Mouse (Mus musculus): ENCODE data around the gene Rragd. TPM values are rescaled to one million over a fixed set of nuclear protein-coding genes. Genes with fewer than 3 reads are reported as not detected.
"Not testable (repeated sequence)": the region's sequence is repeated elsewhere in the genome, so short reads cannot be mapped to it uniquely, and the experiment has no call there.

Rragd gene
- polyA plus RNA-seq, 1 experiment from 2014 or later, result 35.8 TPM

DNA sequence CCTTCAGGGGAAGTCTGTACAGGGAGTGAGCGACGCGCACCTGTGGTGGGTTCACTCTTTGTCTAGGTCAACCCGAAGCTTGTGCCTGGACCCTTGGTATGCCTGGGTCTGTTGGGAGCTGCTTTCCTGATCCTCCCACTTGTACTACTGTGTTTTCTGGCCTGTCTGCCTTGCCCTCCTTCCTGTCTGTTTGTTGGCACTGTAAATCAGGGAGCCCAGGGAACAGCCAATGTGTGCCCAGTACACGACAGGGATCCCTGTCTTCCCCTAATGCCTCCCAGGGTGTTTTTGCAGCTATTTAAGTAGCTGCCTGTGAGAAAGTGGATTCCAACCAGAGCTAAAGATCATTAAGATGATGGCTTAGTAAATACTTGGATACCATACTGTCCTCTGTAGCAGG, 14.7 kb downstream of the Rragd start:
- H3K4me3 ChIP-seq (replicated peaks; ENCODE audit: low read length), result no peak overlapping the region
- no peak for DNase-seq (ENCODE audit: low spot score)
- H3K36me3 ChIP-seq (replicated peaks; ENCODE audit: control insufficient read depth, insufficient read depth), result 0 out of 2 replicates have a peak, but pooled peaks cover 4% of the 10 kb centered on the region
- ATAC-seq (ENCODE audit: low FRiP score), result no peak
- no peaks in the 10 kb centered on the region for H3K4me1 ChIP-seq (replicated peaks; ENCODE audit: control insufficient read depth, insufficient read depth, low read length)
- 88% methylated on average over 5 of the region's 5 CpGs for WGBS
- H3K9ac ChIP-seq, result no peak overlapping the region
- no peaks in the 10 kb centered on the region for H3K9me3 ChIP-seq (ENCODE audit: control insufficient read depth, low read length)
- no peak overlapping the region for H3K27ac ChIP-seq
- no peak overlapping the region for H3K4me2 ChIP-seq (replicated peaks)
- H3K27me3 ChIP-seq (ENCODE audit: control insufficient read depth, insufficient read depth, low read length), result no peaks in the 10 kb centered on the region

- WGBS, result 98% methylated on average over 8 of the region's 8 CpGs
Measured at GRCm38 (mm10) chr4:32998996-32999395, 16.2 kb downstream of the Rragd start.

GRCm38 (mm10) chr4:33002081-33002480, 19.2 kb downstream of the Rragd start:
- DNase-seq (ENCODE audit: low spot score) (no peak), ATAC-seq (ENCODE audit: low FRiP score) (no peak)
- Histone ChIP-seq H3K36me3 (replicated peaks; ENCODE audit: control insufficient read depth, insufficient read depth) (peaks cover 23% of the 10 kb centered on the region), H3K4me1 (replicated peaks; ENCODE audit: control insufficient read depth, insufficient read depth, low read length) (no peaks in the 10 kb centered on the region), H3K27me3 (ENCODE audit: control insufficient read depth, insufficient read depth, low read length) (no peaks in the 10 kb centered on the region), H3K9me3 (ENCODE audit: control insufficient read depth, low read length) (no peaks in the 10 kb centered on the region), H3K9ac (no peak overlapping the region), H3K27ac (no peak overlapping the region), H3K4me3 (replicated peaks; ENCODE audit: low read length) (no peak overlapping the region), H3K4me2 (replicated peaks) (no peak overlapping the region)
- WGBS, result 85% methylated on average over 3 of the region's 3 CpGs

More at GRCm38 (mm10) chr4:32998996-32999395, 16.2 kb downstream of the Rragd start:
- Histone ChIP-seq H3K4me2 (replicated peaks) (no peak overlapping the region), H3K9me3 (ENCODE audit: control insufficient read depth, low read length) (no peaks in the 10 kb centered on the region), H3K36me3 (replicated peaks; ENCODE audit: control insufficient read depth, insufficient read depth) (peaks cover 9% of the 10 kb centered on the region; the same call in 1 of the 2 replicates), H3K4me1 (replicated peaks; ENCODE audit: control insufficient read depth, insufficient read depth, low read length) (no peaks in the 10 kb centered on the region), H3K27me3 (ENCODE audit: control insufficient read depth, insufficient read depth, low read length) (no peaks in the 10 kb centered on the region), H3K27ac (no peak overlapping the region), H3K4me3 (replicated peaks; ENCODE audit: low read length) (no peak overlapping the region), H3K9ac (no peak overlapping the region)
- no peak for ATAC-seq (ENCODE audit: low FRiP score)
- DNase-seq (ENCODE audit: low spot score), result no peak

DNA sequence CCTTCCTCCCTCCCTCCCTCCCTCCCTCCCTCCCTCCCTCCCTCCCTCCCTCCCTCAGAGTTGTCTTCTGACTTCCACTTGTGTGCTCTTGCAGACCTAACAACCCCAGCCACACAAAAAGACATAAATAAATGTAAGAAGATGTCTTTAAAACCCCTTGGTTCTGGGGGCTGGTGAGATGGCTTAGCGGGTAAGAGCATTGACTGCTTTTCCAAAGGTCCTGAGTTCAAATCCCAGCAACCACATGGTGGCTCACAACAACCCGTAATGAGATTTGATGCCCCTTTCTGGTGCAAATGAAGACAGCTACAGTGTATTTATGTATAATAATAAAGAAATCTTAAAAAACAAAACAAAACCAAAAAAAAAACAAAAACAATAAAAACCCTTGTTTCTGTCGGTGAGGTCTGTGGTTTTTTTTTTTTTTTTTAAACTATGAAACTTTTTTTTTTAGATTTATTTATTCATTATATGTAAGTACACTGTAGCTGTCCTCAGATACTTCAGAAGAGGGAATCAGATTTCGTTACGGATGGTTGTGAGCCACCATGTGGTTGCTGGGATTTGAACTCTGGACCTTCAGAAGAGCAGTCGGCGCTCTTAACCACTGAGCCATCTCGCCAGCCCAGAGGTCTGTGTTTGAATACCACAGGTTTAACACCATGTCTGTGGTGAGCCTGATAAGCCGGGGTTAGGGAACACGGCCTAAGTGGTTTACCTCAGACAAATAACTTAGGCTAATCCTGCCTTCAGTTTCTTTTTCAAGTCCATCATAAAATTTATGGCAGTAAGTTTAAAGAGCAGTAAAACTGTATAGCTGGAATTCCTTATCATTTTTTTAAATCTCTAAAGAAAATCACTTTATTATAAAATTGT, 23.0 kb downstream of the Rragd start:
- not testable (repeated sequence) for DNase-seq (ENCODE audit: low spot score); ATAC-seq (ENCODE audit: low FRiP score); H3K9ac ChIP-seq; H3K4me1 ChIP-seq (replicated peaks; ENCODE audit: control insufficient read depth, insufficient read depth, low read length); H3K27ac ChIP-seq; H3K4me2 ChIP-seq (replicated peaks); H3K27me3 ChIP-seq (ENCODE audit: control insufficient read depth, insufficient read depth, low read length); H3K9me3 ChIP-seq (ENCODE audit: control insufficient read depth, low read length); H3K4me3 ChIP-seq (replicated peaks; ENCODE audit: low read length)
- peaks cover 46% of the 10 kb centered on the region for H3K36me3 ChIP-seq (replicated peaks; ENCODE audit: control insufficient read depth, insufficient read depth)
- WGBS, result 96% methylated on average over 10 of the region's 10 CpGs

GRCm38 (mm10) chr4:33006844-33007243, 24.0 kb downstream of the Rragd start:
- 95% methylated on average over 11 of the region's 11 CpGs for WGBS
- peaks cover 42% of the 10 kb centered on the region for H3K36me3 ChIP-seq (replicated peaks; ENCODE audit: control insufficient read depth, insufficient read depth)
- no peaks in the 10 kb centered on the region for H3K27me3 ChIP-seq (ENCODE audit: control insufficient read depth, insufficient read depth, low read length)
- no peak overlapping the region for H3K27ac ChIP-seq
- DNase-seq (ENCODE audit: low spot score) (no peak), ATAC-seq (ENCODE audit: low FRiP score) (no peak)
- no peaks in the 10 kb centered on the region for H3K4me1 ChIP-seq (replicated peaks; ENCODE audit: control insufficient read depth, insufficient read depth, low read length)
- no peaks in the 10 kb centered on the region for H3K9me3 ChIP-seq (ENCODE audit: control insufficient read depth, low read length)
- H3K4me2 ChIP-seq (replicated peaks), result no peak overlapping the region
- H3K4me3 ChIP-seq (replicated peaks; ENCODE audit: low read length), result no peak overlapping the region
- H3K9ac ChIP-seq, result no peak overlapping the region

DNA sequence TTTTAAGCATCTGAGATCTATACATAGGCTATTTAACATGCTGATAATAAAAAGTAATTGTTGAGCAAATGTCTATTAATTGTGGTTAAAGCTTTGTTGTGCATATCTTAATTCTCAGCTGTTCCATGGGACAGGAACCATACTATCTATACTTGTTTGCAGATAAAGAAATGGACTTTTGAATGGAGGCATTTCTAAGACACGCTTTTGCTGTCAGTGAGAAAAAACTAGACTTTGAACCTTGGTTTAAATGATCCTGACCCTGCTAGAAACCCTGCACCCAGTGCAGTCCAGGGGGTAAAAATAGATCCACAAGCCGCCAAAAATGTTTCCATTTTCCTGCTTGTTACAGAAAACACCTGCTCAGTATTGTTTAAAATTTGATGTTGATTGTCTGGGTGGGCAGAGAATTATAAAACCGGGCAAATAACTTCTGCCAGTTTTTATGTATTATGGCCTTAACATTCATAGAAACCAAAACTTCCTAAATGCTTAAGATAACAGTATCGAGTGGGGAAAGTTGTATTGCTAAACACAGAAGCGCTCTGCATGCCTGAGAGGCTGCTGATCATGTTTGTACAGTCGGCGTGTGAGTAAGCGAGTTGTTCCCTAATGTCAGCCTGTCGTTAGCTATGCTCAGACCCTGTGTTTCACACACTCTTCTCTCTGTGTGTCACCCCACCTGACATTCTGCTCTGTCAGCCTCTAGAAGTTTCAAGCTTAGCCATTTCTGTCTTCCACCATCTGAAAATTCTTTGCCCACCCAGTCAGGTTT, 24.8 kb downstream of the Rragd start:
- DNase-seq (ENCODE audit: low spot score) (no peak), ATAC-seq (ENCODE audit: low FRiP score) (no peak)
- Histone ChIP-seq H3K9ac (no peak overlapping the region), H3K4me2 (replicated peaks) (no peak overlapping the region), H3K4me3 (replicated peaks; ENCODE audit: low read length) (no peak overlapping the region), H3K4me1 (replicated peaks; ENCODE audit: control insufficient read depth, insufficient read depth, low read length) (no peaks in the 10 kb centered on the region), H3K27ac (no peak overlapping the region), H3K36me3 (replicated peaks; ENCODE audit: control insufficient read depth, insufficient read depth) (peaks cover 42% of the 10 kb centered on the region), H3K9me3 (ENCODE audit: control insufficient read depth, low read length) (no peaks in the 10 kb centered on the region), H3K27me3 (ENCODE audit: control insufficient read depth, insufficient read depth, low read length) (no peaks in the 10 kb centered on the region)
- WGBS, result 93% methylated on average over 9 of the region's 9 CpGs

GRCm38 (mm10) chr4:33010078-33010477, 27.2 kb downstream of the Rragd start:
- ATAC-seq (ENCODE audit: low FRiP score) (no peak), DNase-seq (ENCODE audit: low spot score) (no peak)
- Histone ChIP-seq H3K9ac (no peak overlapping the region), H3K4me1 (replicated peaks; ENCODE audit: control insufficient read depth, insufficient read depth, low read length) (no peaks in the 10 kb centered on the region), H3K4me3 (replicated peaks; ENCODE audit: low read length) (no peak overlapping the region), H3K27ac (no peak overlapping the region), H3K36me3 (replicated peaks; ENCODE audit: control insufficient read depth, insufficient read depth) (peaks cover 52% of the 10 kb centered on the region), H3K9me3 (ENCODE audit: control insufficient read depth, low read length) (no peaks in the 10 kb centered on the region), H3K27me3 (ENCODE audit: control insufficient read depth, insufficient read depth, low read length) (no peaks in the 10 kb centered on the region), H3K4me2 (replicated peaks) (no peak overlapping the region)
- 100% methylated on average over 1 of the region's 1 CpGs for WGBS

- ATAC-seq (ENCODE audit: low FRiP score) (no peak), DNase-seq (ENCODE audit: low spot score) (no peak)
- Histone ChIP-seq H3K9ac (no peak overlapping the region), H3K27ac (no peak overlapping the region), H3K4me2 (replicated peaks) (no peak overlapping the region), H3K4me3 (replicated peaks; ENCODE audit: low read length) (no peak overlapping the region), H3K9me3 (ENCODE audit: control insufficient read depth, low read length) (no peaks in the 10 kb centered on the region), H3K27me3 (ENCODE audit: control insufficient read depth, insufficient read depth, low read length) (no peaks in the 10 kb centered on the region), H3K36me3 (replicated peaks; ENCODE audit: control insufficient read depth, insufficient read depth) (peaks cover 37% of the 10 kb centered on the region), H3K4me1 (replicated peaks; ENCODE audit: control insufficient read depth, insufficient read depth, low read length) (no peaks in the 10 kb centered on the region)
- 68% methylated on average over 4 of the region's 4 CpGs for WGBS
Measured at GRCm38 (mm10) chr4:33012484-33012883, 29.6 kb downstream of the Rragd start.

DNA sequence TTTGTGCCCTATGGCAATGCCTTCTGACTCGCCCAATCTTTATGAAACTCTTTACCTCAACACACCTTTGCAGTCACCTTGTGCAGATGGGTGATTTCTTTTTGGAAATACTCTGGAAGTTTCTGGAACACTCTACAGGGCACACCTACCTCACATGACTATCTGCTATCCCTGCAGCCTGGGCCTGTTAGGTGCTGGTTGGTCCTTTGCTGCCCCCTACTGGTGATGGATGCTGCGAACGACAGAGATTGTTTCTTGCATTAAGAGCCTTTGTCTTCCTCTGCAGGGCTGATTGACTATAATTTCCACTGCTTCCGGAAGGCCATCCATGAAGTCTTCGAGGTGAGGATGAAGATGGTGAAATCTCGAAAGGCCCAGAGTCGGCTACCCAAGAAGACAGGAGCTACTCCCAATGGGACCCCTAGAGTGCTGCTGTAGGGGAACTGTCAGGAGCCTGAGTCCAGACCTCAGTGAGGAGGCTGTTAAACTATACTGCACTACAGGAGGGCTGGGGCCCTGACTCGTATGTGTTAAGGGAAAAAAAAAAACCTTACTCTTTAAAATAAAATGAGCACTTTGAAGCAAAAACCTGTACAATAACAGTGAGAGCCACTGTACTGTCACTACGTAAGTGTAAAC, 35.6 kb downstream of the Rragd start:
- 54% methylated on average over 9 of the region's 9 CpGs for WGBS
- Histone ChIP-seq H3K36me3 (replicated peaks; ENCODE audit: control insufficient read depth, insufficient read depth) (peaks cover 38% of the 10 kb centered on the region), H3K27me3 (ENCODE audit: control insufficient read depth, insufficient read depth, low read length) (no peaks in the 10 kb centered on the region), H3K9ac (no peak overlapping the region), H3K27ac (no peak overlapping the region), H3K4me2 (replicated peaks) (no peak overlapping the region), H3K9me3 (ENCODE audit: control insufficient read depth, low read length) (no peaks in the 10 kb centered on the region), H3K4me3 (replicated peaks; ENCODE audit: low read length) (no peak overlapping the region), H3K4me1 (replicated peaks; ENCODE audit: control insufficient read depth, insufficient read depth, low read length) (no peaks in the 10 kb centered on the region)
- peak; percentile 91 for DNase-seq (ENCODE audit: low spot score)
- ATAC-seq (ENCODE audit: low FRiP score), result peak; percentile 78; the same call in 1 of the 2 replicates

All from hindbrain, embryonic 14.5 days (tissue).